Mouse (Mus musculus) C2C12 (cell line): Measurements from ENCODE around the gene Nrxn1.

ENCODE experiments used
- CEBPB ChIP-seq: IDR thresholded peaks from one replicate; pipeline ENCODE4 v1.6.1; 2011; ENCODE audit warnings: low read depth, mild to moderate bottlenecking, control low read depth, moderate library complexity
- CTCF ChIP-seq: IDR thresholded peaks from one replicate; pipeline ENCODE4 v1.5.1; 2011; ENCODE audit not compliant: control insufficient read depth, insufficient read depth, insufficient read length
- FOSL1 ChIP-seq: IDR thresholded peaks from one replicate; pipeline ENCODE4 v1.8.0; 2011; ENCODE audit warnings: mild to moderate bottlenecking, low read length; ENCODE audit not compliant: poor library complexity, insufficient read depth, severe bottlenecking
- MAX ChIP-seq: IDR thresholded peaks from one replicate; pipeline ENCODE4 v1.6.1; 2011; ENCODE audit warnings: mild to moderate bottlenecking, control low read depth
- MYOD1 ChIP-seq: IDR thresholded peaks from one replicate; pipeline ENCODE4 v1.6.1; 2011; ENCODE audit warnings: low read depth; ENCODE audit not compliant: control insufficient read depth, insufficient read length
- MYOG ChIP-seq: IDR thresholded peaks from one replicate; pipeline ENCODE4 v1.6.1; 2011; ENCODE audit not compliant: control insufficient read depth, insufficient read length; ENCODE audit errors: extremely low read depth
- USF1 ChIP-seq: IDR thresholded peaks from one replicate; pipeline ENCODE4 v1.6.1; 2011; ENCODE audit warnings: low read depth, mild to moderate bottlenecking, control low read depth, moderate library complexity

DNA sequence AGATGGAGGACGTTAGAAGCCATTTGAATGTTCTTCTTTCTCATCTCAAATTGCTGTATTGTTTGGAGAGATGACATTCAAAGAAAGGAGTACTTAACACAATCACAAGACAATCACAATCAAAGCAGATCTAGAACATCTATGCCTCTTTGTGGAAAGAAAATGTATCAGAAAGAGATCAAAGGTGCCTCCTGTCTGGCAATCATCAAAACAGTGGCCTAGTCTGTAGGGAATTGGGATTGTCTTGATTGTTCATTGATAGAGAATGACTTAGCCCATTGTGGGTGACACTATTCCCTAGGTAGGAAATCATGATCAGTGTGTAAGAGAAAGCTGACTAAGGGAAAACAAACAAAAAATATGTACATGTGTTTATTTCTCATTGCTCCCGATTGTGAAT lies 1060.5 kb downstream of the Nrxn1 start:
- TF ChIP-seq CTCF (no peak), MAX (no peak), MYOG (no peak), FOSL1 (no peak), CEBPB (no peak), USF1 (no peak), MYOD1 (no peak)
